Comparison of ENCODE assay signal across 8 mouse cellular contexts in the genomic region with DNA sequence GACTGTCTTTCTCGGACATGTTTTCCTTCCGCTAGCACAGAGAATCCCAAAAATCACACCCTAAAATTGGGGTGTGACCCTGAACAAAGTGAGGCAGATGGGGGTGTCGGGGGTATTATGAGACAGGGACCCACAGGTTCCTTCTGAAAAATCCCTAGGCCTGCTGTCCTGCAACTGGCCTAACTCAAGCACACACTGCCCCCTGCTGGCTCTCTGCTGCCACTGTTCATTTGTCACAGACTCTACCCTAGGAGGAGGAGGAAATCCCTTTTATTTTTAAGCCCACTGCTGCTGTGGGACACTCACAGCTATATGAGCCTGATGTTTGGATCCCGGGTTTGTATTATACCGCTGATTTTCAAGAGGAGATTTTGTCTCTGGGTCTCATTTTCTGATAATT. TPM values are rescaled to one million over a fixed set of nuclear protein-coding genes. Genes with fewer than 3 reads are reported as not detected.
DNase-seq lines count a peak whose midpoint lies in the region; ATAC-seq and TF ChIP-seq lines count a peak whose summit lies in the region.

No protein-coding gene starts in this region.

- no peaks in the 10 kb centered on the region for H3K4me1 ChIP-seq in ES-Bruce4 (ENCODE audit: control insufficient read depth, insufficient read depth, low read length)
- H3K4me1 ChIP-seq in forebrain, embryonic 11.5 days (replicated peaks; ENCODE audit: control insufficient read depth, insufficient read depth, low read length), result no peaks in the 10 kb centered on the region
- no peaks in the 10 kb centered on the region for H3K4me1 ChIP-seq in lung, adult 2 months (ENCODE audit: control insufficient read depth, insufficient read depth, low read length)
- 0 out of 2 replicates have a peak, but pooled peaks cover 2% of the 10 kb centered on the region for H3K4me1 ChIP-seq in olfactory bulb, adult 2 months (ENCODE audit: control insufficient read depth, insufficient read depth, low read length)

- no peak for TF ChIP-seq EP300 in ES-Bruce4 (IDR thresholded peaks at IDR 0.05; ENCODE audit: insufficient read depth, low read depth, low read length)

- H3K4me3 ChIP-seq in ES-Bruce4 (ENCODE audit: low read depth, low read length), result no peak overlapping the region
- H3K4me3 ChIP-seq in forebrain, embryonic 11.5 days (ENCODE audit: low read depth, low read length), result no peak overlapping the region
- H3K4me3 ChIP-seq in lung, adult 2 months (replicated peaks; ENCODE audit: extremely low read depth, low read depth, low read length), result no peak overlapping the region
- H3K4me3 ChIP-seq in olfactory bulb, adult 2 months (ENCODE audit: insufficient read depth, low read depth, low read length), result no peak overlapping the region

- no peaks in the 10 kb centered on the region for H3K36me3 ChIP-seq in ES-Bruce4 (ENCODE audit: control insufficient read depth, insufficient read depth, low read length, poor library complexity, severe bottlenecking)
- no peaks in the 10 kb centered on the region for H3K36me3 ChIP-seq in forebrain, embryonic 11.5 days (ENCODE audit: control insufficient read depth, insufficient read depth, low read length)

- TF ChIP-seq CTCF in ES-Bruce4 (IDR thresholded peaks at IDR 0.05; ENCODE audit: low read depth, low read length), result peak; percentile 96
- TF ChIP-seq CTCF in lung, adult 2 months (IDR thresholded peaks at IDR 0.05; ENCODE audit: insufficient read depth, low read length), result peak; percentile 93
- peak; percentile 79 for TF ChIP-seq CTCF in olfactory bulb, adult 2 months (IDR thresholded peaks at IDR 0.05; ENCODE audit: insufficient read depth, low read depth, low read length)

- 43% methylated on average over 5 of the region's 5 CpGs for WGBS in forebrain, embryonic 11.5 days
- 42% methylated on average over 5 of the region's 5 CpGs for WGBS in lung, adult 2 months
- 45% methylated on average over 5 of the region's 5 CpGs for WGBS in olfactory bulb, adult 2 months

- ATAC-seq in forebrain, embryonic 11.5 days (replicated peaks; ENCODE audit: low FRiP score), result peak; percentile 72
- peak; percentile 55 to 83; a peak in 3 of 4 replicates for ATAC-seq in hematopoietic stem cell, adult 5-6 weeks (replicated peaks in 1 of 2; ENCODE audit: insufficient read depth in 1 of 2, low FRiP score in 2 of 2, low TSS enrichment in 1 of 2, low read depth in 1 of 2, poor library complexity in 2 of 2, severe bottlenecking in 2 of 2)

- no peaks in the 10 kb centered on the region for H3K27me3 ChIP-seq in ES-Bruce4 (ENCODE audit: control insufficient read depth, insufficient read depth, low read length, poor library complexity, severe bottlenecking)
- H3K27me3 ChIP-seq in forebrain, embryonic 11.5 days (ENCODE audit: control insufficient read depth, insufficient read depth, low read length), result no peaks in the 10 kb centered on the region

- DNase-seq in c-Kit-positive CD71-negative TER-119-negative erythroid progenitor cells, embryonic 14.5 days (ENCODE audit: low read depth), result peak; percentile 56
- DNase-seq in forebrain, embryonic 11.5 days (ENCODE audit: low spot score), result peak; percentile 88
- peak; percentile 56 to 84 for DNase-seq in layer of hippocampus, adult 18-20 months (ENCODE audit: low spot score in 2 of 2)
- DNase-seq in lung, adult 2 months, result peak; percentile 71
- DNase-seq in thymus, postnatal 0 days (ENCODE audit: low spot score), result peak; percentile 68

- H3K4me2 ChIP-seq in forebrain, embryonic 11.5 days (ENCODE audit: low read depth, low read length, severe bottlenecking), result no peak overlapping the region

- 0 out of 2 replicates have a peak, but pooled peaks cover 2% of the 10 kb centered on the region for H3K9me3 ChIP-seq in ES-Bruce4 (replicated peaks; ENCODE audit: control insufficient read depth, insufficient read depth, low read length, poor library complexity, severe bottlenecking)
- H3K9me3 ChIP-seq in forebrain, embryonic 11.5 days (ENCODE audit: control insufficient read depth, low read length), result no peaks in the 10 kb centered on the region

- no peak overlapping the region for H3K27ac ChIP-seq in ES-Bruce4 (ENCODE audit: insufficient read depth, low read length)
- H3K27ac ChIP-seq in forebrain, embryonic 11.5 days (ENCODE audit: low read depth, low read length), result no peak overlapping the region
- no peak overlapping the region for H3K27ac ChIP-seq in olfactory bulb, adult 2 months (ENCODE audit: insufficient read depth, low read depth, low read length)

- H3K9ac ChIP-seq in ES-Bruce4 (ENCODE audit: low read depth, poor library complexity, severe bottlenecking), result no peak overlapping the region
- H3K9ac ChIP-seq in forebrain, embryonic 11.5 days (ENCODE audit: low read length), result no peak overlapping the region

- TF ChIP-seq POLR2A in ES-Bruce4 (IDR thresholded peaks at IDR 0.05; ENCODE audit: insufficient read depth, low read length), result no peak
- TF ChIP-seq POLR2A in lung, adult 2 months (IDR thresholded peaks at IDR 0.05; ENCODE audit: borderline replicate concordance, extremely low read depth, low read depth, low read length), result no peak
- TF ChIP-seq POLR2A in olfactory bulb, adult 2 months (IDR thresholded peaks at IDR 0.05; ENCODE audit: insufficient read depth, low read depth, low read length), result no peak

RNA-seq across cellular contexts. Expression of gene Tk2, which starts 28.6 kb away (rescaled TPM):
- polyA plus RNA-seq in ES-Bruce4 (2011; ENCODE audit: insufficient read depth, insufficient read length, low read depth, missing spikeins), result 17.2 and 18.0 TPM in 2 replicates
- polyA plus RNA-seq in forebrain, embryonic 11.5 days (2014; fragmentation: Nextera tagmentation; extraction: Ambion mirVana), result 30.1 and 32.2 TPM in 2 replicates
- total RNA-seq in hematopoietic stem cell, adult 5-6 weeks (2017), result 22.0 and 23.6 TPM in 2 replicates
- total RNA-seq in layer of hippocampus, adult 18-20 months (2021), result 10 to 100 TPM; 38.5 to 39.9 TPM
- polyA plus RNA-seq in lung, adult 2 months (2012; rRNA removed), result 21.9 and 25.0 TPM in 2 replicates
- not detected in 2 replicates for polyA plus RNA-seq in olfactory bulb, adult 2 months (2012; ENCODE audit: insufficient read depth, insufficient read length, low replicate concordance, missing spikeins)
- polyA plus RNA-seq in thymus, postnatal 0 days (2015; fragmentation: Nextera tagmentation; extraction: Ambion mirVana), result 20.4 and 24.0 TPM in 2 replicates

RNA-seq across cellular contexts. Expression of gene Cklf, which starts 30.9 kb away (rescaled TPM):
- 20.4 and 21.0 TPM in 2 replicates for polyA plus RNA-seq in ES-Bruce4 (2011; ENCODE audit: insufficient read depth, insufficient read length, low read depth, missing spikeins)
- 43.3 and 44.3 TPM in 2 replicates for polyA plus RNA-seq in forebrain, embryonic 11.5 days (2014; fragmentation: Nextera tagmentation; extraction: Ambion mirVana)
- total RNA-seq in hematopoietic stem cell, adult 5-6 weeks (2017), result 23.2 and 26.5 TPM in 2 replicates
- 1 to 10 TPM; 6.1 to 8.1 TPM for total RNA-seq in layer of hippocampus, adult 18-20 months (2021)
- 6.1 and 9.5 TPM in 2 replicates for polyA plus RNA-seq in lung, adult 2 months (2012; rRNA removed)
- polyA plus RNA-seq in olfactory bulb, adult 2 months (2012; ENCODE audit: insufficient read depth, insufficient read length, low replicate concordance, missing spikeins), result not detected in 2 replicates
- 50.7 and 52.6 TPM in 2 replicates for polyA plus RNA-seq in thymus, postnatal 0 days (2015; fragmentation: Nextera tagmentation; extraction: Ambion mirVana)

RNA-seq across cellular contexts. Expression of gene Bean1, which starts 49.6 kb away (rescaled TPM):
- polyA plus RNA-seq in ES-Bruce4 (2011; ENCODE audit: insufficient read depth, insufficient read length, low read depth, missing spikeins), result 0.23 and 0.51 TPM in 2 replicates
- polyA plus RNA-seq in forebrain, embryonic 11.5 days (2014; fragmentation: Nextera tagmentation; extraction: Ambion mirVana), result 0.16 and 0.19 TPM in 2 replicates
- not detected in 2 replicates for total RNA-seq in hematopoietic stem cell, adult 5-6 weeks (2017)
- 1 to 10 TPM; 6.0 to 7.2 TPM for total RNA-seq in layer of hippocampus, adult 18-20 months (2021)
- 0.62 and 1.3 TPM in 2 replicates for polyA plus RNA-seq in lung, adult 2 months (2012; rRNA removed)
- not detected in 2 replicates for polyA plus RNA-seq in olfactory bulb, adult 2 months (2012; ENCODE audit: insufficient read depth, insufficient read length, low replicate concordance, missing spikeins)
- polyA plus RNA-seq in thymus, postnatal 0 days (2015; fragmentation: Nextera tagmentation; extraction: Ambion mirVana), result 0.28 and 0.40 TPM in 2 replicates
